Mouse (Mus musculus): ENCODE results near the gene Ncoa4.
"Not testable (repeated sequence)": the region's sequence is repeated elsewhere in the genome, so short reads cannot be mapped to it uniquely, and the experiment has no call there.

Gene Ncoa4

GRCm38 (mm10) chr14:32160563-32160962 lies 898 bp downstream of the Ncoa4 start:
- peak; percentile 39 for DNase-seq (ENCODE audit: low read depth)

- DNase-seq (ENCODE audit: low read depth), result no peak
Measured at GRCm38 (mm10) chr14:32161090-32161885, 1.6 kb downstream of the Ncoa4 start.

GRCm38 (mm10) chr14:32162231-32162630 lies 2.6 kb downstream of the Ncoa4 start:
- DNase-seq (ENCODE audit: low read depth), result no peak

- DNase-seq (ENCODE audit: low read depth), result peak; percentile 50
Measured at GRCm38 (mm10) chr14:32163203-32163888, 3.7 kb downstream of the Ncoa4 start.

- DNase-seq (ENCODE audit: low read depth), result peak; percentile 51
Measured at GRCm38 (mm10) chr14:32164173-32165051, 4.7 kb downstream of the Ncoa4 start.

GRCm38 (mm10) chr14:32165278-32166061 lies 5.8 kb downstream of the Ncoa4 start:
- peak; percentile 96 for DNase-seq (ENCODE audit: low read depth)

GRCm38 (mm10) chr14:32166062-32166441 lies 6.4 kb downstream of the Ncoa4 start:
- no peak for DNase-seq (ENCODE audit: low read depth)

- no peak for DNase-seq (ENCODE audit: low read depth)
Measured at GRCm38 (mm10) chr14:32166840-32167239, 7.2 kb downstream of the Ncoa4 start.

- DNase-seq (ENCODE audit: low read depth), result peak; percentile 89
Measured at GRCm38 (mm10) chr14:32167326-32167725, 7.7 kb downstream of the Ncoa4 start.

- peak; percentile 93 for DNase-seq (ENCODE audit: low read depth)
Measured at GRCm38 (mm10) chr14:32168653-32169231, 9.1 kb downstream of the Ncoa4 start.

GRCm38 (mm10) chr14:32170137-32170536 lies 10.5 kb downstream of the Ncoa4 start:
- no peak for DNase-seq (ENCODE audit: low read depth)

- DNase-seq (ENCODE audit: low read depth), result no peak
Measured at GRCm38 (mm10) chr14:32175310-32175709, 15.6 kb downstream of the Ncoa4 start.

GRCm38 (mm10) chr14:32176590-32176989 lies 16.9 kb downstream of the Ncoa4 start:
- DNase-seq (ENCODE audit: low read depth), result not testable (repeated sequence)

GRCm38 (mm10) chr14:32179393-32180195 lies 19.9 kb downstream of the Ncoa4 start:
- DNase-seq (ENCODE audit: low read depth), result no peak

GRCm38 (mm10) chr14:32180861-32181260 lies 21.2 kb downstream of the Ncoa4 start:
- no peak for DNase-seq (ENCODE audit: low read depth)

- no peak for DNase-seq (ENCODE audit: low read depth)
Measured at GRCm38 (mm10) chr14:32183846-32184245, 24.2 kb downstream of the Ncoa4 start.

- no peak for DNase-seq (ENCODE audit: low read depth)
Measured at GRCm38 (mm10) chr14:32190627-32191391, 31.1 kb downstream of the Ncoa4 start.

GRCm38 (mm10) chr14:32191926-32192325 lies 32.3 kb downstream of the Ncoa4 start:
- no peak for DNase-seq (ENCODE audit: low read depth)

GRCm38 (mm10) chr14:32192437-32192836 lies 32.8 kb downstream of the Ncoa4 start:
- DNase-seq (ENCODE audit: low read depth), result peak; percentile 82

- DNase-seq (ENCODE audit: low read depth), result peak; percentile 59
Measured at GRCm38 (mm10) chr14:32193557-32193956, 33.9 kb downstream of the Ncoa4 start.
